Mouse (Mus musculus) small intestine, adult 2 months (tissue): ENCODE results near the gene Plin5.

Experiments
- CTCF ChIP-seq: fragments of 200-500 bp; IDR thresholded peaks from 2 replicates; pipeline ENCODE4 v1.5.1; 2012; ENCODE audit warnings: low read depth, mild to moderate bottlenecking, control low read depth, inconsistent platforms, low read length, moderate library complexity, mixed read lengths; ENCODE audit not compliant: insufficient replicate concordance, insufficient read length; ENCODE audit errors: extremely low read depth
- POLR2A ChIP-seq: fragments of 200-500 bp; IDR thresholded peaks from 2 replicates; pipeline ENCODE4 v1.6.1; 2012; ENCODE audit warnings: low read depth, mild to moderate bottlenecking, control low read depth, inconsistent platforms, low read length, moderate library complexity

DNA sequence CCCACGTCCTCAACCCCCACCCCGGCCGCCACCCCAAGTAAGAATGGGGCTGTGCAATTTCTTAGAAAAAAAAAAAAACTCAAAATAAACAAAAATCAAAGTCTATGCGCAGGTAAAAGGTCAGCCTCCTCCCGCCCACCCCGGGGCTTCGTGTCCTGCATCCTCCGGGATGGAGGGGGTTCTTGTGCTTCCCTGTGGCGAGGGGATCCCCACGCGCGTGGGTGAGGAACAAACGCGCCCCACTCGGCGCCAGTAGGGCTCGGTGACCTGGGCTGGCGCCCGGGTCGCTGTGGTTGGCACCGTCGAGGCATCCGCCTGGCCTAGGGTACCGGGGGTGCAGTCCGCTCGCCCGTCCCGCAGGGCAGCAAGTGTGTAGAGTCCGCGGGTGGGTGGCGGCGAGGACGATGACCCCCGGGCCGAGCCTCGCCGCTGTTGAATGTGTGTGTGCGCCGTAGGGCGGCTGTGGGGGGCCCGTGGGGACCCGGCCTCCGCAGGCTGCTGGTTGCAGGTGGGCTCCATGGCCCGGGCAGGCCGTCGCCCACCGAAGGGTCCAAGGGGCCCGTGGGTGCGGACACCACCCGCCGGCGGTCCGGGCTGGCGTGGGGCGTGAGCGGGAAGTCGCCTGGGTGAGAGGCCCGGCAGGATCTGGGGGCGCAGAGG is 6.4 kb upstream of the Plin5 start:
- TF ChIP-seq CTCF (no peak), POLR2A (no peak)
